Mouse (Mus musculus) T-helper 1 cell (primary cell): Measurements from ENCODE around the gene E130114P18Rik.

Experiments
- in situ Hi-C: fragments of 300-600 bp; cut with MboI, MseI; formaldehyde crosslinking; loops from one replicate; pipeline ENCODE4 v1.15.1; 2025; ENCODE audit warnings: high pct_unique_total_duplicates

The E130114P18Rik gene

GRCm38 (mm10) chr4:97805896-97806808 lies 28.3 kb upstream of the E130114P18Rik start:
- in situ Hi-C loops: no loop called here

- in situ Hi-C loops: no loop called here
These were observed 27.4 kb upstream of the E130114P18Rik start for GRCm38 (mm10) chr4:97805255-97805654.

- in situ Hi-C loops: no loop called here
These were observed 26.8 kb upstream of the E130114P18Rik start for GRCm38 (mm10) chr4:97804638-97805037.

- in situ Hi-C loops: no loop called here
These were observed 25.9 kb upstream of the E130114P18Rik start for GRCm38 (mm10) chr4:97803791-97804190.

- in situ Hi-C loops: no loop called here
These were observed 18.6 kb upstream of the E130114P18Rik start for GRCm38 (mm10) chr4:97796505-97796904.

GRCm38 (mm10) chr4:97795957-97796356 lies 18.1 kb upstream of the E130114P18Rik start:
- in situ Hi-C loops: no loop called here

GRCm38 (mm10) chr4:97794865-97795264 lies 17.0 kb upstream of the E130114P18Rik start:
- in situ Hi-C loops: no loop called here

- in situ Hi-C loops: no loop called here
These were observed 16.1 kb upstream of the E130114P18Rik start for GRCm38 (mm10) chr4:97793931-97794330.

GRCm38 (mm10) chr4:97788537-97788936 lies 10.7 kb upstream of the E130114P18Rik start:
- in situ Hi-C loops: no loop called here

GRCm38 (mm10) chr4:97787515-97787914 lies 9.6 kb upstream of the E130114P18Rik start:
- in situ Hi-C loops: no loop called here

- in situ Hi-C loops: no loop called here
These were observed 8.7 kb upstream of the E130114P18Rik start for GRCm38 (mm10) chr4:97786571-97786970.

- in situ Hi-C loops: no loop called here
These were observed 7.8 kb upstream of the E130114P18Rik start for GRCm38 (mm10) chr4:97785547-97786271.

GRCm38 (mm10) chr4:97784236-97784635 lies 6.4 kb upstream of the E130114P18Rik start:
- in situ Hi-C loops: no loop called here

GRCm38 (mm10) chr4:97783073-97783879 lies 5.4 kb upstream of the E130114P18Rik start:
- in situ Hi-C loops: no loop called here

GRCm38 (mm10) chr4:97782497-97782896 lies 4.6 kb upstream of the E130114P18Rik start:
- in situ Hi-C loops: no loop called here

- in situ Hi-C loops: no loop called here
These were observed 4.2 kb upstream of the E130114P18Rik start for GRCm38 (mm10) chr4:97782069-97782468.

GRCm38 (mm10) chr4:97780666-97781435 lies 3.0 kb upstream of the E130114P18Rik start:
- in situ Hi-C loops: no loop called here

- in situ Hi-C loops: no loop called here
These were observed 2.1 kb upstream of the E130114P18Rik start for GRCm38 (mm10) chr4:97780024-97780423.

GRCm38 (mm10) chr4:97779003-97779930 lies 1.4 kb upstream of the E130114P18Rik start:
- in situ Hi-C loops: no loop called here
